Mouse (Mus musculus) G1E-ER4 (cell line): ENCODE measurements around the gene Kcnd2. TPM values are rescaled to one million over a fixed set of nuclear protein-coding genes. Genes with fewer than 3 reads are reported as not detected.

Experiments
- GATA1 ChIP-seq: IDR thresholded peaks from one replicate; pipeline ENCODE4 v1.8.0; 2012; ENCODE audit warnings: low read length, inconsistent platforms
- polyA plus RNA-seq: library from polyadenylated mRNA; stranded (reverse); fragments of >175 nt; gene quantifications from 2 replicates; pipeline ENCODE4 v1.2.3, GENCODE M21; 2012

Gene Kcnd2
- not detected in 2 replicates for polyA plus RNA-seq

DNA sequence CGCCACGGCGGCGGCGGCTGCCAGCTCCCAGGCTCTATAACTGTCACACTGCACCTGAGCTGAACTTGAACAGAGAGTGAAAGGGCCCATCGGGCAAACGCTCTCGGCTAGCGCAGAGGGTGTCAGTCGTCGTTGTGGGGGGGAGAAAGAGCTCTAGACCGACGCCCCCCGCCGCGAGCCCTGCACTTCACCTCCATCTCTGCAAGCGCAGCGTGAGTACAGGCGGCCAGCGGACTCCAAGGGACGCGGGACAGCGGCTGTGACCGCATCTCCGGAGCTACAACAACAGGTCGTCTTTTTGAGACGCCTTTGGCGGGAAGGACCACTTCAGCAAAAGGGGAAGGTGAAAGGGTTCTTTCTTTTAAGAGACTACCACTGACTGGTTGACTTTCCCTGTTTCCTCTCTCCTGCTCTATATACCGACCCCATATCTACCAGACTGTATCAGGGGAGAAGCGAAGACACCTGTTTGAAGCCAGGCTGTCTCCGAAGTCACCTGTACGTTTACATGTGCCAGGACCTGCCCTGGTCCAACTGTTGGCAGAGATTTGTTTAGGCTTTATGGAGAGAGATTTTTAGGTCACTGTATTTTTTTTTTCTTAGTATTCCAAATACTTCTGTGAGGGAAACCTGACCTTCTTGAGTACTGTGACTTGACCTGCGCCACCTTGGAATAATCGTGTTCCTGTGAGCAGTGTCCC lies at the start of gene Kcnd2:
Gene Kcnd2, plus strand, starts transcription at position 13 of the 701 bp plus-strand sequence.
- TF ChIP-seq GATA1: no peak

- no peak for TF ChIP-seq GATA1
Observed at GRCm38 (mm10) chr6:21166611-21167010, 48.7 kb upstream of the Kcnd2 start.

GRCm38 (mm10) chr6:21195341-21195740 lies 20.0 kb upstream of the Kcnd2 start:
- TF ChIP-seq GATA1: no peak

DNA sequence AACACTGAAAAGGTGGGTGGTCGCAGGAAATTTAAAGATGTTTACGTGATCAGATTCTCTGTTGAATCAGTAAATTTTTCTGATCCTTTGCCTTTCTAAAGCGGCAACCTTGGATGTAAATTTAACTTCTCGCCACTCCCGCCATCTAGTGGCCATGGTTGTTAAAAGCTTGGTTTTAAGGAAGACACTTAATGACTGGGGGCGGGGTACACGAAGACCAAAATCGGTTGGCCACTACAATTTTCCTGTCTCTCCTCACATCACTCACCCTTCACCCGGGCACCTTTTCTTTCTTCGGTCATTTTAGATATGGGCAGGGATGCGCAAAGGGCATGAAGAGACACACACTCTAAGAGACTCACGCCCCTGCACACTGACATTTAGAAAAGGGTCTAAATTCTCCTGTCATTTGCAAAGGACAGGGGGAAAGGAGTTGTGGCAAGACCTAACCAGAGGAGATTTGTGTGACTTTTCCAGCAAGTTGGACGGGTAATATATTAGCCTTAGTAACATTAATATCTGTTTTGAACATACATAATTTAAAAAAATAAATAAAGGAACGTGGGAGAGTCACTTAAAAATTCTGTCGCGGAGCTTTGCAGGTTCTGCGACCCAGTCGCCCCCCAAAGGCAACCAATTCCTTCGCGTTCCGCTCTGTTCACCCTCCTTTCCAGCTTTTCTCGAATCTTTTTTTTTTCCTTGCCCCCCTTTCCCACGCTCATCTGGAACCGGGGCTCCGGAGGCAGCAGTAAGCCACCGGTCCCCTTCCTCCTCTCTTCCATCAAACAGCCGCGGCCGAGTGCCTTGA lies 1.2 kb upstream of the Kcnd2 start:
- no peak for TF ChIP-seq GATA1

GRCm38 (mm10) chr6:21214673-21215490 lies 421 bp upstream of the Kcnd2 start:
- no peak for TF ChIP-seq GATA1

DNA sequence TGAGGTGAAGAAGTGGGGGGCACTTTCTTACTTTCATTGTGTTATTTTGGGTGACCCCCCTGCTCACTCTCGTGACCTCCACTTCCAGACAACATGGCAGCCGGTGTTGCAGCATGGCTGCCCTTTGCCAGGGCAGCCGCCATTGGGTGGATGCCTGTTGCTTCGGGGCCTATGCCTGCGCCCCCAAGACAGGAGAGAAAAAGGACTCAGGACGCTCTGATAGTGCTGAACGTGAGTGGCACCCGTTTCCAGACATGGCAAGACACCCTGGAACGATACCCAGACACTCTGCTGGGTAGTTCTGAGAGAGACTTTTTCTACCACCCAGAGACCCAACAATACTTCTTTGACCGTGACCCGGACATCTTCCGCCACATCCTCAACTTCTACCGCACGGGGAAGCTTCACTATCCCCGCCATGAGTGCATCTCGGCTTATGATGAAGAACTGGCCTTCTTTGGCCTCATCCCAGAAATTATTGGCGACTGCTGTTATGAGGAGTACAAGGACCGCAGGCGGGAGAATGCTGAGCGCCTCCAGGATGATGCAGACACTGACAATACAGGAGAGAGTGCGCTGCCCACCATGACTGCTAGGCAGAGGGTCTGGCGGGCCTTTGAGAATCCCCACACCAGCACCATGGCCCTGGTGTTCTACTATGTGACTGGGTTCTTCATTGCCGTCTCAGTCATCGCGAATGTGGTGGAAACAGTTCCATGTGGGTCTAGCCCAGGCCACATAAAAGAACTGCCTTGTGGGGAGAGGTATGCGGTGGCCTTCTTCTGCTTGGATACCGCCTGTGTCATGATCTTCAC lies 1.1 kb downstream of the Kcnd2 start:
- TF ChIP-seq GATA1: no peak

DNA sequence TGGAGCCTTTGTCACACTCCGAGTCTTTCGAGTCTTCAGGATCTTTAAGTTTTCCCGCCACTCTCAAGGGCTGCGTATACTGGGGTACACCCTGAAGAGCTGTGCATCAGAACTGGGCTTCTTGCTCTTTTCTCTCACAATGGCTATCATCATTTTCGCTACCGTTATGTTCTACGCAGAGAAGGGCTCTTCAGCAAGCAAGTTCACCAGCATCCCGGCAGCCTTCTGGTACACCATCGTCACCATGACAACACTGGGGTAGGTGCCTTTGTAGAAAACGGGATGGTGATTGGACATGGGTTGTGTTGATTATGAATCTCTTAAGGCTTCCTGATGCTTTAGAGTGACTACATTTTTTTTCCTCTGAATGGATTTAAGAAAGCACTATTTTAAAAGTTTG lies 1.9 kb downstream of the Kcnd2 start:
- TF ChIP-seq GATA1: no peak

DNA sequence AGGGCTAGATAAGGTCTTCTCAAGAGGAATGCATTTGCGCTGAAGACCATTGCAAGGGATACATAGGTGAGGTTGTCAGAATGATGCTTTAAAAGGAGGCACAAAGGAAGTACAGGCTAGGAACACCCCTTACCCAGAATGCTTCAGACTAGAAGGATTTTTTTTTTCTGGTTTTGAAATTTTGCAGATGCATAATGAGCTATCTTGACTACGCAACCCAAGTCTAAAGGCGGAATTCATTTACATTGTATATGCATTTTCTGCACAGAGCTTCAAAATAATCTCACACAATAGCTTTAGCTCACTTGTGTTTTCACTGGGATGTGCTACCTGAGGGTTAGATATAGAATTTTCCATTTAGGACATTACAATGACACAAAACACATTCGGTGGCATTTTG lies 10.8 kb downstream of the Kcnd2 start:
- TF ChIP-seq GATA1: no peak

- TF ChIP-seq GATA1: no peak
Observed at GRCm38 (mm10) chr6:21259031-21259430, 43.7 kb downstream of the Kcnd2 start.

GRCm38 (mm10) chr6:21267897-21268296 lies 52.6 kb downstream of the Kcnd2 start:
- no peak for TF ChIP-seq GATA1

DNA sequence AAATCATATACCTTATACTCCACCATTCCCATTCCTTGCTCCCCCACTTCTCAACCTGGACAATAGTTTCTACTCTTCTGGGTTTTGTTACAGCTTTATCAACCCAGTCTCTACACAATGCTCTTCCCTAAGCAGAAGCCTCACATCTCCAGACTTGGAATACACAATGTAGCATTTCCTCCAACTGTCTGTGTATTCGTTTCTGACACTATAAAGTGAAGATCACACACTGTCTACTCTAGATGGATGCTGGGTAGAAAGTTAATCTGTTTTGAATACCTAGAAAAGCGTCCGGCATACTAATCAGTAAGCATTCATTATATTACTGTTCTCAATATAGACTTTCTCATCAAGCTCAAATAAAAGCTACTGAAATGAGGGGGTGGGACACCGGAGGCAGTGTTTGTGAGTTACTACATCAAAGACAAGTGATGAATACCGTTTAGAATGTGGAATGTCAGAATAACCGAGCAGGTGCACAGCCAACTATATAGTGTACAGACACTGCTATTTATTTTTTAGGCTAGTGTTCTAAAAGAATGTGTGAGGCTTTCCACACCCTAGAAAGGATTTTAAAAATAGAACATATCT lies 62.1 kb downstream of the Kcnd2 start:
- no peak for TF ChIP-seq GATA1

GRCm38 (mm10) chr6:21304943-21305342 lies 89.6 kb downstream of the Kcnd2 start:
- TF ChIP-seq GATA1: no peak

- TF ChIP-seq GATA1: no peak
Observed at GRCm38 (mm10) chr6:21310159-21310558, 94.9 kb downstream of the Kcnd2 start.

GRCm38 (mm10) chr6:21321407-21321806 lies 106.1 kb downstream of the Kcnd2 start:
- no peak for TF ChIP-seq GATA1

DNA sequence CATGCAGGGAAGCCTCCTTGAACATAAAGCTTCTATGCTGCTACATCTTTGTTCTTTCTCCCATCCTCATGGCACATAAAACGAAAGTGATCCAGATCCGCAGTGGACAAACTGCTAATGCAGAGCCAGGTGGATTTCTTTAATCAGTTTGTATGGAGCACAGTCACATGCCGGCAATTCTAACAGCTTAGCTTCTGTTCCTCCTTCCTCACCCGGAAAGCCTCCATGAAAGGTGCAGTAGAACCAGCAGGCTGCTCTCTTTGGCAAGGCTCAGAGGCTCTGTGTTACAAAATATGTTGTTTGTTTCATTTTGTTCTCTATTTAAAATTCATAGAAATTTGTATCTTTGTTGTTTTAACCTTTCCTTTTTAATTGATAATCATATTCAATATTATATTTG lies 106.9 kb downstream of the Kcnd2 start:
- TF ChIP-seq GATA1: no peak

DNA sequence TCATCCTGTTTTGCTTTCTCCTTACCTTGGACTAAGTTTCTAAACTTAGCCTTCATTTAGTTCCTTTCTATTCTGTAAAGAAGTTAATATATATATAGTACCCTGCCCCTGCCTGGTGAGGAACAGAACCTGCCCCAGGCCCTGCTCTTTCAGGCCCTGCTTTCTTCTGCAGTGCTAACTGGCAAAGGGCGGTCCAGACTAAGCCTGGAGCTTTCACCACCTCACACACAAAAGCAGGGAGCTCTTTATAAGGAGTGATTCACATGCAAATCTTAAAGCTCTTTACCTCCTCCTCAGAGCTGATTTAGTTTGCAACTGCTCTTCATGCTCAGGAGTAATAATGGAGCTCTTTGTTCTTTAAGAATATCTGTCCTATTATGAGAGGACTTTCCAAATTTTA lies 109.9 kb downstream of the Kcnd2 start:
- no peak for TF ChIP-seq GATA1
